Mouse (Mus musculus) small intestine, adult 2 months (tissue): Measurements from ENCODE around the gene Vmn2r44.
"Not testable (repeated sequence)": the region's sequence is repeated elsewhere in the genome, so short reads cannot be mapped to it uniquely, and the experiment has no call there.

ENCODE experiments used
- CTCF ChIP-seq: fragments of 200-500 bp; IDR thresholded peaks from 2 replicates; pipeline ENCODE4 v1.5.1; 2012; ENCODE audit warnings: low read depth, mild to moderate bottlenecking, control low read depth, inconsistent platforms, low read length, moderate library complexity, mixed read lengths; ENCODE audit not compliant: insufficient replicate concordance, insufficient read length; ENCODE audit errors: extremely low read depth
- POLR2A ChIP-seq: fragments of 200-500 bp; IDR thresholded peaks from 2 replicates; pipeline ENCODE4 v1.6.1; 2012; ENCODE audit warnings: low read depth, mild to moderate bottlenecking, control low read depth, inconsistent platforms, low read length, moderate library complexity

GRCm38 (mm10) chr7:8383233-8383632 lies at the start of gene Vmn2r44:
- not testable (repeated sequence) for TF ChIP-seq CTCF, POLR2A
